Mouse (Mus musculus): ENCODE results near the gene 4930404N11Rik. TPM values are rescaled to one million over a fixed set of nuclear protein-coding genes. Genes with fewer than 3 reads are reported as not detected.

The 4930404N11Rik gene
- total RNA-seq, 2 experiments from 2014 or later = 1.6 to 1.9 TPM

DNA sequence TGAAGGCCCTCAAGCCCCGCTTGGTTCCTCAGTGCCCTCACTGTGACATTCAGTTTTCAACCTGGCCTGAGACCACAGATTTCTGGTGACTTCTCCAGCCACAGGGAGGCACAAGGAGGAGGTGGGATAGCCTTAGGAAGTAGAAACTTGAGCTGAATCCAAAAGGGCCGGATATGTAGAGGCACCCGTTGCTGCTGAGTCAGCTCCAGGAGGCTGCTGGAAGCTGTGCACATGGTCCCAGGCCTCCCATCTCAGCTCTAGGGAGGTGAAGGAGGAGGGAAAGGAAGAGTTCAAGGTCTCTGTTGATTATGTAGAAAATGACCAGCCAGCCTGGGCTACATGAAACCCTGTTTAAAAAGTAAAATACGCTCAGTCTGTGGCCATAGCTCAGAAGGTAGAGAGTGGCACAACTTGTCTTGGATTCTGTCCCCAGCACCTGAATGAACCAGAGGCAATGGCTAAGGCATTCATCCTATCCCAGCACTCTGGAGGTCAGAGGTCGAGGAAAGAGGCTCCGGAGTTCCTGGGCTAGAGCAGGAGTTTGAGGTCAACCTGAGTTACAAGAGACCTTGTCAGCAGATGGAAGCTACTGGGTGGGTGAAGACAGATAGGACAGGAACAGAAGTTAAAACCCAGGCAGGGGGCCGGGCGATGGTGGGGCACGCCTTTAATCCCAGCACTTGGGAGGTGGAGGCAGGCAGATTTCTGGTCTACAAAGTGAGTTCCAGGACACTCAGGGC lies 10.7 kb downstream of the 4930404N11Rik start:
- no peak for DNase-seq

DNA sequence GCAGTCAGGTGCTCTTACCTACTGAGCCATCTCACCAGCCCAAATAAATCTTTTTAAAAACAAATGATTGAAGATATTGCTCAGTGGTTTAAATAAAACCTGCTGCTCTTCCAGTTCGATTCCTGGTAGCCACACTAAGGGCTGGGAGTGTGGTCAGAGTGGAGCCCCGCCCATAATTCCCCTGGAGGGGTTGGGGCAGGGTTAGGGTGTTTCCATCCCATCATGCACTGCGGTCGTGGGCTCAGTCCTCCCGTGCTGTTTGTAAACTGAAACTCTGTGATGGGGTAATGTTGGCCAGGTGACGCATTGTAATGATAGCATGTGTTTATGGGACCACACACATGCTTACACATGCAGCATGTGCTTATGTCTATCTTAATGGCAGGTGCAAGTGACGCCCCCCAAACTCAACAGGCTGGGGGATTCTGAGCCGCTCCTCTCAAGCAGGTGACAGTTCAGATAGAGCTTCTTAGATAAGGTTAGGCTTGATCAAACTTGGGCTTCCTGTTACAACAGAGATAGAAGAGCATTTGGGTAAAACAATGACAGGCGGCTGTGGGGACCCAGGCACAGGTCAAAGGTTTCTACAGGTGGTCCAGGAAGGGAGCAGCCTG lies 13.8 kb downstream of the 4930404N11Rik start:
- DNase-seq = no peak

DNA sequence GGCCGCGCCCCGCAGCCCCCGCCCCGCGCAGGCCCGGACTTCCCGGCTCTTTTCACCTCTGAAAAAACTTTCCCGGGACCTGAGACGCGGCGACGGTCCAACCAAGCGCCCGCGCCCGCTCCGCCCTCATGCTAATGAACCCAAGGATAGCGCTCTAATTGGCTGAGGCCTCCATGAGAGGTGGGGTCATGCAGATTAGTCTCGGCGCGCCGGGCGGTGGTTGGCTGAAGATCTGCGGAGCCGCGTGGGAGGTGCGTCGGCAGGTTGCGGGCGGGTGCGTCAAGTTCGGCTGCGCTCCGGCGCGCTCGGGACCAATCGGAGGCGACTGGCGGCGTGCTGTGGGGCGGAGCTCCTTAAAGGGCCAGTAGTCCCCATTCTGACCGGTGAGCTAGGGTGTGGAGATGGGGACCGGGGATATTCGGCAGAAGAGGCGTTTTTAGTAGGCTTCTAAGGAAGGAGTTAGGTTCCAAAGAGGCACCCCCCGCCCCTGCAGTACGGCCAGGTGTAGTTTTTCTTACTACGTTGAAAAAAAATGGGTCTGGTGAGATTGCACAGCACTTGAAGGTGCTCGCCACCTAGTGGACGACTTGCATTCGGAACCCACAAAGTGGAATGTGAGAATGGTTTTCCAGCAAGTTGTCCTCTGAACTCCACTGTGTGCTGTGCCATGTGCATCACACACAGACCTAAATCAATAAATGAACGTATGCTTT lies 15.1 kb downstream of the 4930404N11Rik start, which contains the start of gene Hmg20b:
Gene Hmg20b, minus strand, starts transcription at position 130 of the 713 bp plus-strand sequence.
- peak; percentile 99 to 100 for DNase-seq

DNA sequence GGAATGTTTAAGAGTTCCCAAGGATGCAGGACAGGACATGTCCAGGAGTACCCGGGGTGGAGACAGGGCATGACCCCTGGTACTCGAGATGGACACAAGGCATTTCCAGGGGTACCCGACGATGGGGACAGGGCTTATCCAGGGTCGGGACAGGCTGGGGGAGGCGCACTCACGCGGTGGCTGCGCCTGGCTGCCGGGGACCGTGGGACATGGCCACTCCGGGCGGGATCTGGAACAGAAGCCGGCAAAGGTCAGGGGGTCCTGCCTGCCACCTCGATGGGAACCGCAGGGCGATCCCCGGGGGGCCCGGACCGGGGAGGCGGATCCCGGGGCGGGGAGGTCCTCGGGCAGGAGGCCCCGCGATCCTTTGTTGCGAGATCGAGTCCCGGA lies 15.7 kb downstream of the 4930404N11Rik start:
- no peak for DNase-seq

DNA sequence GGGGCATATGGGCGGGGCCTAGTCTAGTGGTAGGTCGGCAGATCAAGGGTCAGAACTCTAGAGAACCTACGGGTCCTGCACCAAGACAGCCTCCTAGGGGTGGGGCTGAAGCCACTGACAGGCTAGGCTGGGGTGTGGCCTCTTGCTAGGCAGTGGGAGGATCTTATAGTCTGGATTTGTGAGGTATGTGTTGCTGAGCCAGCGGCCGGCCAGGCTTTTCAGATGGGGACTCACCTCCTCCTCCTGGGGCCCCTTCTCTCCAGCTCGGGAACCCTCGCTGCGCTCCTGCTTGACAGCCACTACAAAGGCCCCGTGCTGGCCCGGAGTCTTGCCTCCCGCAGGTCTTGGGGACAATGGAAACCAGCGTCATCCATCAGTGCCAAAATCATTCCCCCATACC lies 16.5 kb downstream of the 4930404N11Rik start:
- DNase-seq = no peak

DNA sequence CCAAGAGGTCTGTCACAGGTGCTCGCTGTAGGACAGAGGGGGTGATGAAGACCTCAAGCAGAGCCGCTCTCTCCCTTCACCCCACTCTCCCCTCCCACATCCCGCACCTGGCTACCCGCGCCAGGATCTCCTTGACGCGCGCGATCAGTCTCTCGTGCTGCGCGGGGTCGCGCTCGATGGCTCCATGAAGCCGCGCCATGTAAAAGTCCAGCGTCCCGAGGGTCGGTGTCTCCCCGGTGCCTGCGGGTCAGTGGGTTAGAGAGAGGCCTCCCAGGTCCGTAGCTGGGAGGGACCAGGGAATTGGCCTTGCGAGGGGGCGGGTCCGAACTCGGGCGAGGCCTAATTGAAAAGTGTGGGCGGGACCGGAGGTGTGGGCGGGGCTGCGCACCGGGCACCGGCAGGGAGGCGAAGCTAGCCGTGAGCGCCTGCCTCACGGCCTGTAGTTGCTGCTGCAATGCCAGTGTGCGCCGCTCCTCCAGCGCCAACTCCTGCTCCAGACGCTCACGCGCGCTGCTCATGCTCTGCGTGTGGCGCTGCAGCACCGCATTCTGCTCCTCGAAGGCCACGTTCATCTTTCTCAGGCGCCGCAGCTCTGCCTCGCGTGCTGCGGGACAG lies 19.1 kb downstream of the 4930404N11Rik start:
- no peak for DNase-seq

DNA sequence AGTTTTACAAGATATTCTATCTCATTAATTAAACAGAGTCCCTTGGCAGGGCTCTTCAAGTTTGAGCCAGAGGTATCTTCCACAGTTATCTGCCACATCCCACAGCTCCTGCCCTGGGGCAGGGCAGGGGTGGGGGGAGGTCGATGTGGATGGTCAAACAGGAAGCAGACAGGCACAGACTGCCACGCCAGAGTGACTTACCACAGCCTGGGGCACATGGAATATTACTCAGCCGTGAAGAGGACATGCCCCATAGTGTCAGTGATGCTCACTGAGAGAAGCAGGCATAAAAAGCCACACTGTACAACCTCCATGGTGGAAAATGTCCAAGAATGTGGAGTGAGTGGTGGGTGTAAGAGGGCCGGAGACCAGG lies 20.5 kb downstream of the 4930404N11Rik start:
- no peak for DNase-seq

DNA sequence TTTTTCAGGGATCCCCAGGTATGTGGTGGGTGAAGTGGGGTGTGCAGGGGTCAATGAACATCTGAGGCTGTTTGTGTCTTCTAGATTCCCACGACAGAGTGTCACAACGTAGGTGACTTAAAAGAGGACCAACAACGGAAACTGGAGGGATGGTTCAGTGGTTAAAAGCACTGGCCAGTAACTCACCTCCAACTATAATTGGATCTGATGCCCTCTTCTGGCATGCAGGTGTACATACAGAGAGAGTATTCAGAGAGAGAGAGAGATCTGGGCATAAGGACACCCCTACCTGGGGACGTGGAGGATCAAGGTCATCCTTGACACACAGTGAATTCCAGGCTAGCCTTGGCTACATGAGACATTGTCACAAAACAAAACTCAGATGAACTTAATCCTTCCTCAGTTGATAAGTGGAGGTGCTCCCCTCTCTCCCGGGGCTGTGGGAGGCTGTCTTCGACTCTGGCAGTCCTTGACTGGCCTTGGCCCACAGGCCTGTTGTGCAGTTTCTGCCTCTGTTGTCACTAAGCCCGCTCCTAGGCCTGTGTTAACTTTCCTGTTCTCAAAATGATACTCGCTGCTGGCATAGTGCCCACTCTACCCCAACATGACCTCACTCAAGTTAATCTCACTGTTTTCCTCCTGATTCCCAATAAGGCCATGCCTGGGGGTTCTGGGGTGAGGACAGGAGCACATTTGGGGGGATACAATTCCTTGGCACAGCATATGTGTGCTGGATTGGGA lies 21.0 kb downstream of the 4930404N11Rik start:
- DNase-seq = no peak

DNA sequence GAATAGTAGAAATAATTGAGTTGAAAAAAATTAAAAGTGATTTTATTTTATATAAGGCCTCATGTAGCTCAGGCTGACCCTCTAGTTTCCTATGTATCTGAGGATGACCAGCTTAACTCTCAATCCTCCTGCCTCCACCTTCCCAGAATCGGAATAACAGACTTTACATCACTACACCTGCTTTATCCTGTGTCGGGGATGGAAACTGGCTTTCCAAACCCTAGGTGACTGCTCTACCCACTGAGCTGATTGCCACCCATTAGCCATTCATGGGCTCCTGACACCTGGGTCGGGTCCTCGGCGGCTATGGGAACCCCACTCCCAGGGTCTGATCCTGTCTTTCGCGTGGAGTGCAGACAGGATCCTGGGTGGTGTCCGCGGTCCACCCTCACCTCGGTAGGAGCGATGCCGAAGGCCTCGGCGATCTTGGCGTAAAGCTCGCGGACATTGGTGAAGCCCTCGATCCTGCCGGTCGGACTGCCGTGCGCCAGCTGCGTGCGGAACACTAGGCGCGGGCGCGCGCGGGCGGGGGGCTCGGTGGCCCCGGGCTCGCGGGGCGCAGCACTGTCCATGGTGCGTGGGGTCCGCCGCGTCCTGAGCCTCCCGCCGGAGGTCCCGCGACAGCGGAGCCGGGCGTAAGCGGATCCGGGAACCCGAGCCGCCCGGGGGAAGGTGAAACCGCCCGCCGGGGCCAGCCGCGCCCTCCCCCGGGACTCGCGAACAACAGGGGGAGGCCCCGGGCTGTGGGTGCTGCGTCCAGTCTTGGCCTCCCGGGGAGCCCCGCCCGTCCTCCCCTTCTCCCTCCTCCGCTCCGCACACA lies 22.7 kb downstream of the 4930404N11Rik start, which contains the start of gene Gipc3:
Gene Gipc3, minus strand, starts transcription at position 581 of the 820 bp plus-strand sequence.
- DNase-seq = no peak

DNA sequence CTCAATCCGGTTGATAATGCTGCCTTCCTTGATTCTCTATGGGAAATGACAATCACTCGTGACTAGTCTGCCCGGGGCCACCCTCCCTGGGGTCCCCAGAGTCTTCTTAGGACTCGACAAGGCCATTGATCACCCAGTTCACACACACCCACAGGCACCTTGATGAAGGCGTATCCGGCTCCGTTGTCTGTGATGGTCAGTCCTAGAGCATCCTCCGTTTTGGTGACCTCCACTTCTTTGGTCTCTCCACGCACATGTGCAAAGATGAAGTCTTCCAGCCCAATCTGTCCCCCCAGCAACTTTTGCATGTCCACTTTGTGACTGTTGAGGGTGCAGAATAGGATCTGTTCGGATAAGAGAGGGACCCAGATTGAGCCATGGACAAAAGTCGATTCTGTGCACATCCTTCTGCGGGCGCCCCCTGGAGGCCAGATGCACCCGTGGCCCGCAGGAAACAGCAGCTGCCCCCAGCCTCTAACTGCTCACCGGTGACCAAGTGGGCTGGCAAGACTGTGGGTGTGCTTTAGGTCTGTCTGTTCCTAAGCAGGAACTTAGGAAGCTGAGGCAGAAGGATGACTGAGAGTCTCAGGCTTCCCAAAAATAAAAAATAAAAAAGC lies 24.2 kb downstream of the 4930404N11Rik start:
- no peak for DNase-seq

DNA sequence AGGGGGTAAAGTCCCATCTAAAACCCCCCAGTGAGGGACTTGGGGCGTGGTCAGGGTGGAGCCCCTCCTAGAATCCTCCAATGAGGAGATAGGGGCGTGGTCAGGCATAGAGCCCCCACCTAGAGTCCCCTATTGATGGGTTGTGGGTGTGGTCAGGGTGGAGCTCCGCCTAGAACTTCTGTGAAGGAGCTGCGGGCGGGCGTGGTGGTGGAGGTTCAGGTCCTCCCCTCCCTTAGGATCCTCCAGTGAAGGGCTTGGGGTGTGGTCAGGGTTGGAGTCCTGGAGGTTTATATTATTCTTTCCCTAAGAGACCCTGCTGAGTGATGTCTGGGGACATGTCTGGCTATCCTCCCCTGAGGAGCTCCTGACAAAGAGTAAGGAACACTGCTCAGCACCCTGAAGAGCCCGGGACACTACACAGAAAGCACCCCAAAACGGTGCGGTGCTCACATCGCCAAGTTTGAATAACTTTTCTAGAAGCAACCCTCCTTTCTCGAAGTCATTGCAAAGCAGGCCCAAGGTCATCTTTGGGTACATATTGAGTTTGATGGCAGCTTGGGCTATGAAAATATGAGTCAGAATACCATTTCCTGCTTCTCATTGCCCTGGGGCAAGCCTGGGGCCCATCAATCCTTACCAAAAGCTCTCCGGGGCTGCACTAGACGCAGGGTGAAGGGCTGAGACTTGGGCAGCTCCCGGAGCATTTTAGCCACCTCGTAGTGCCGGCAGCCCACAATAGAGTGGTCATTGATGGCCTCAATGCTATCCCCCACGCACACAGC lies 24.9 kb downstream of the 4930404N11Rik start:
- DNase-seq = no peak

DNA sequence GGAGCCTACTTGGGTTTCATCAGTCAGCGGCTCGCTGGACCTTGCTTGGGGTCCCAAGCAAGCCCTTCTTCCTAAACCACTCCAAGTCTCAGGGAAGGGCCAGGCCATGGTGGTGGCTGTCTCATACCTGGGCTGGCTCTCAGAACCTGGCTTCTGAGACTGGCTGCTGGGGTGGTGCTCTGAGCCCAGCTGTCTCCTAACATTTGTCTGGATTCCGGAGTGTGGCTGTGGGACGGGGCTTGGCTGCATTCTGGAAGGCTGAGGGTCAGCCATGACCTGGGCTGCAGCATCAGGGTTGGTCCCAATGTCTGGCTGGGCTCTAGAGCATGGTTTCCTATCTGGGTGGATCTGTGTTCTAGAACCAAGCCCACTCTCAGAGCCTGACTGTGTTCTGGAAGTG lies 29.1 kb downstream of the 4930404N11Rik start:
- DNase-seq = no peak

DNA sequence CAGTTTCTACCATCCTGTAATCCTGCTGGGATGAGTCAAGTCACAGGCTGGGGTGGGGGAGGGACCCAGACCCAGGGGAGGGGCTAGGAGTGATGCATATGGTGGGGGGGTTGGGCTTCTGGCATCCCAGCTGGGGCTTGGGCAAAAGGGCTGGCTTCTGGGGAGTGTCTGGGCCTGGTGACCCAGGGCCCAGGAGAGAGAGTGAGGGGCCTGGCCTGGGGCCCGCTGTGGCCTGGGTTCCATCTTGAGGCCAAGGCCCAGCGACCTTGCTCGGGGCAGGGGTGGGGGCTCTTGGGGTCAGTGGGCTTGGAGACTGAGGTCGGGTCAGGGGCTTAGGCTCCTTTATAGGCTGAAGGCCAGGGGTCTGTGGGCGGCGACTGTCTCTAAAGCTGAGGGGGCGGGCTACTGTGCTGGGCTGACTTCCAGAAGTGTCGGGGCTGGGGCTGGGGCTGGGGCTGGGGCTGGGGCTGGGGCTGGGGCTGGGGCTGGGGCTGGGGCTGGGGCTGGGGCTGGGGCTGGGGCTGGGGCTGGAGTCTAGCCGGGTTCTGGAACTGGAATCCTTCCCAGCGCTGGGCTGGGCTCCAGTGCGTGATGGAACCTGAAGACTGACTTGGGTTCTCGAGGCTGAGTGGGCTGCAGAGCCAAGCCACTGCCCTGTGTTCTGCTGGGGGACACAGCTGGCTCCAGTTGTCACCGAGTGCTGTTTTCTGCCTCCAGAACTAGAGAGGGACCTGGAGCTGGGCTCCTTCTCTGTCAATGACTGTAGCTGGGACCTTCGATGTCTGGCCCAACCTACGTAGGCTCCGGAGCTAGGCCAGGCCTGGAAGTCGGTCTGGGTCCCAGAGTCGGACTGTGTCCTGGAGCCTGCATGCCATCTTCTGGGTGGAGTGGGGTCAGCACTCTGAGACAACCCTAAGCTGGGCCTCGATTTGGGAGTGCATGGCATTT lies 29.9 kb downstream of the 4930404N11Rik start:
- no peak for DNase-seq

DNA sequence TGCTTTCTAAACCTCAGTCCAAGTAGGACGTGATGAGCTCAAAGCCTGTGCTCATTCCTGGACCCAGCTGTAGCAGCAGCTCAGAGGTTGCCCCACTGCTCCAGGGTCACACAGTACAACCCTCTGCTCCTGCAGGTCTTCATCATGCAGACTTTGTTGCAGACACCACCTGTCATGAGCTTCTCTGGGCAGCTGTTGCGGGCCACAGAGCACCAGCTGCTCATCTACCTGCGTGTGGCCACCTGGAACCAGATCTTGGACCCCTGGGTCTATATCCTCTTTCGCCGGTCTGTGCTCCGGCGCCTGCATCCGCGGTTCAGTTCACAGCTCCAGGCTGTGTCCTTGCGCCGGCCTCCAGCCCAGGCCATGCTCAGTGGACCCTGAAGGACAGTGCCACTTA lies 31.3 kb downstream of the 4930404N11Rik start:
- no peak for DNase-seq

DNA sequence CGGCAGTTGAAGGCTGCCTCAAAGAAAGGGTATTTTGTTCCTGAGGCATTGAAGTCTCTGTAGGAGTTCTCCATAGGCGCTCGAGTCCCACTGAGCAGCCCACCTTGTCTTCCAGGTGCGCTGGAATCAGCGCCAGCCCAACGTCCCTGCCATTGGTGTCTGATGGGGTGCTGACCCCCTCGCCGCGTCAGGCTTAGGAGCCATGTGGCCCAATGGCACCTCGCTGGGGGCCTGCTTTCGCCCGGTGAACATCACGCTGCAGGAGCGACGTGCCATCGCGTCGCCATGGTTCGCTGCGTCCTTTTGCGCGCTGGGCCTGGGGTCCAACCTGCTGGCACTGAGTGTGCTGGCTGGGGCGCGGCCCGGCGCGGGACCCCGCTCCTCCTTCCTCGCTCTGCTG lies 33.3 kb downstream of the 4930404N11Rik start:
- no peak for DNase-seq

DNA sequence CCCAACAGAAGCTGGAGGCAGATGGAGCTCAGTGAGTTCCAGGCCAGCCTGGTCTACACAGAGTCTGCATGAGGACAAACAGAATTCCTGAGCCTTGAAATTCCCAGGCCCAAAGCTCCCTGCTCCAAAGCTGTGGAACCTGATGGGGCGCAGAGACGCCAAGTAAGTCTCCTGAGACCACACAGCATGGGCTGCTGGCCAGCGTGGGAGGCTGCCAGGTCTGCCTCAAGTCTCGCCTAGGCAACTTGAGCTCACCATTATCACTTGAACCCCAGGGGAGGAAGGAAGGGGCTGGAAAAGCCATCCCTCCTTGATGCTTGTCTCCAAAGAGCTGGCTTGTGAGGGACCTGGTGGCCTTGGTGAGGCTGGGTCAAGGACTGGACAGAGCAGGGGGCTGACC lies 35.6 kb downstream of the 4930404N11Rik start:
- no peak for DNase-seq

DNA sequence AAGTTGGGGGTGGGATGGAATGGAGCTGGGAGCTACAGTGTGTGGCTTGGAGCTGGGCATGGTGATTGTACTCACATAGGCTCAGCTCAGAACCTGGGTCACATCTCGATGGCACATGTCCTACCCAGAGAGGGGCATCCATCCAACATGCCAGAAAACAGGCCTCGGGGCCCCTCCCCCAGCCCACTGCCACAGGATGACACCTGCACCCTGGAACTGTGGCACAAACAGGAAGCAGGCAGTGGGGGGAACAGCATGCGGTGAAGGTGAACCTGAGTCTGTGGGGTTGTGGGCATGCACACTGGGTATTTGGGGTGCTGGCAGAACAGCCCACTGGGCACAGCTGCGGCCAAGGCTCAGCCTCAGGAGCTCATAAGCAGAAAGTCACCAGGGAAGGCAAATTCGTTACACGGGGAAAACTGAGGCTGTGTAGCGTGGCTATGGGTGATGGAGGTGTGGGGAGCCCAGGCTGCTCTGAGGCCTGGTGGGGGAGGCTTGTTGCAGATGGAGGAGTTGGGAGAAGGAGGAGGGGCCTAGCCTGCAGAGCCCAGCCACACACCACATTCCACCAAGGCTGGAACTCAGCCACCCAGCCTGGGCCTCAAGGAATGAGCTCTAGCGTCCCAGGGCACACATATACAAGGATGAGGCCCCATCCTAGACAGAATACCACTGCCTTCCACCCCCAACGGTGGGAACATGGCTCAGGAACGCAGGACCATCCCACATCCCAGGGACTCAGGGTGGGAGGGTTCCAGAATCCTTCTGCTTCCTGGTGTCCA lies 36.2 kb downstream of the 4930404N11Rik start:
- DNase-seq = no peak

DNA sequence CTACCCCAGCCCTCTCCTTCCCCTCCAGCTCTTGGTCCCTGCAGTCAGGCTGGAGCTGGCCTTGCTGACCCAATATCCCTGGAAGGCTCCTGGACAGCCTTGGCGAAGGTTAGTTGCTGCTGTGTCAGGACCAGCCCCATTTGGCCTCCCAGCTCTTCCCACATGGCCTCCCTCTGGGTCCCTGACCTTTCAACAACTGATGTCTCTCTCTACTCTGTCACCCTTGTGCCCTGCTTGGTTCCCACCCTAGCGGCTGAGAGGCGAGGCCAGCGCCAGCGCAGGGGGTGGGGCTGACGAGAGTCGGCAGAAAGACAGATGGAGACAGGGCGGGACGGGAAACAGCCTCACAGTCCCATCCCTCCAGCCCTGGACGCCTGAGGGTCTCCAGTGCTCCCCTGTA lies 37.2 kb downstream of the 4930404N11Rik start, which contains the start of gene Tbxa2r:
Gene Tbxa2r, plus strand, starts transcription at position 346 of the 400 bp plus-strand sequence.
- DNase-seq = no peak

Measured in layer of hippocampus, postnatal 36 days (tissue).